Mouse (Mus musculus) heart, adult 2 months (tissue): ENCODE data around the gene Atf1.

Experiments used
- CTCF ChIP-seq: fragments of 200-600 bp; IDR thresholded peaks from 2 replicates; pipeline ENCODE4 v1.8.1; 2022; ENCODE audit warnings: antibody characterized with exemption, mild to moderate bottlenecking, moderate library complexity
- EP300 ChIP-seq: fragments of 200-500 bp; IDR thresholded peaks from 2 replicates; pipeline ENCODE4 v1.6.1; 2011; ENCODE audit warnings: low read depth, low read length, control low read depth; ENCODE audit not compliant: insufficient read depth
- POLR2A ChIP-seq: fragments of 200-500 bp; IDR thresholded peaks from 2 replicates; pipeline ENCODE4 v1.6.1; 2011; ENCODE audit warnings: mild to moderate bottlenecking, low read depth, low read length, control low read depth; ENCODE audit not compliant: insufficient read depth

DNA sequence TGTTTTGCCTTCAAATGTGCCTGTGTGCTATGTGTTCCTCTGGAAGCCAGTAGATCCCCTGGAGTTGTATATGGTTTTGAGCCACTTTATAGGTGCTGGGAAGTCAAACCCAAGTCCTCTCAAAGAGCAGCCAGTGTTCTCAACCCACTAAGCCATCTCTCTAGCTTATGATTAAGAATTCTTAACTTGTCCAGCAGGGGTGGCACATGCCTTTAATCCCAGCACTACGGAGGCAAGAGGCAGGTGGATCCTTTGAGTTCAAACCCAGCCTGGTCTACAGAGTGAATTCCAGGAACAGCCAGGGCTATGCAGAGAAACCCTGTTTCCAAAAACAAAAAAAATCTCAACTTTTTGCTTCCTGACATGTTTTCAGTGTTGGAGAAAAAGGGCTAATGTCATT is 3.0 kb downstream of the Atf1 start:
- TF ChIP-seq POLR2A (no peak), CTCF (no peak; the same call in 1 of the 2 replicates), EP300 (no peak)
